Mouse (Mus musculus) E14TG2a.4 (cell line): ENCODE data around the gene Lrrc45.

Experiments
- H3K27me3 ChIP-seq: 2 replicates; pipeline ENCODE4 v1.6.1; 2014; ENCODE audit warnings: low read length, control low read depth; ENCODE audit not compliant: insufficient read depth
- H3K36me3 ChIP-seq: 2 replicates; pipeline ENCODE4 v1.6.1; 2014; ENCODE audit warnings: low read length, control low read depth; ENCODE audit not compliant: insufficient read depth
- H3K4me1 ChIP-seq: replicated peaks from 2 replicates; pipeline ENCODE4 v1.6.1; 2014; ENCODE audit warnings: low read depth, low read length, control low read depth
- H3K4me3 ChIP-seq: replicated peaks from 2 replicates; pipeline ENCODE4 v1.5.1; 2014; ENCODE audit warnings: mild to moderate bottlenecking, low read length
- H3K9me3 ChIP-seq: 2 replicates; pipeline ENCODE4 v1.6.1; 2014; ENCODE audit warnings: low read length, control low read depth
- CTCF ChIP-seq: conservative IDR thresholded peaks from 2 replicates; pipeline ENCODE4 v1.5.1; 2014; ENCODE audit warnings: low read length
- NANOG ChIP-seq: IDR thresholded peaks from 2 replicates; pipeline ENCODE4 v1.6.1; 2014; ENCODE audit warnings: borderline replicate concordance, low read length, mixed read lengths
- POU5F1 ChIP-seq: IDR thresholded peaks from 2 replicates; pipeline ENCODE4 v1.6.1; 2014; ENCODE audit warnings: low read length, borderline replicate concordance

Lrrc45 gene

GRCm38 (mm10) chr11:120720450-120720849 lies 6.7 kb downstream of the Lrrc45 start:
- H3K27me3 ChIP-seq = peaks cover 40% of the 10 kb centered on the region
- TF ChIP-seq CTCF (peak; percentile 87), POU5F1 (no peak)
- peak overlapping the region; percentile 85 for H3K4me3 ChIP-seq
- H3K9me3 ChIP-seq = no peaks in the 10 kb centered on the region
- H3K4me1 ChIP-seq = peaks cover 32% of the 10 kb centered on the region
- peaks cover 57% of the 10 kb centered on the region for H3K36me3 ChIP-seq

- no peak for TF ChIP-seq CTCF
- no peak for TF ChIP-seq NANOG
- no peak for TF ChIP-seq POU5F1
- Histone ChIP-seq H3K27me3 (peaks cover 45% of the 10 kb centered on the region), H3K4me3 (peak within 1 kb of the TSS; percentile 85), H3K36me3 (peaks cover 57% of the 10 kb centered on the region), H3K4me1 (peaks cover 40% of the 10 kb centered on the region), H3K9me3 (no peaks in the 10 kb centered on the region)
Observed at GRCm38 (mm10) chr11:120721124-120722066, 7.7 kb downstream of the Lrrc45 start, which contains the start of gene Rac3. Rac3 (plus strand) TSS chr11:120721470.

GRCm38 (mm10) chr11:120722067-120722630 lies 8.4 kb downstream of the Lrrc45 start:
- Histone ChIP-seq H3K4me1 (peaks cover 42% of the 10 kb centered on the region), H3K27me3 (peaks cover 46% of the 10 kb centered on the region), H3K4me3 (peak overlapping the region; percentile 85), H3K36me3 (peaks cover 50% of the 10 kb centered on the region), H3K9me3 (no peaks in the 10 kb centered on the region)
- TF ChIP-seq NANOG (no peak), CTCF (no peak), POU5F1 (no peak)

GRCm38 (mm10) chr11:120722761-120723382 lies 9.1 kb downstream of the Lrrc45 start:
- no peaks in the 10 kb centered on the region for H3K9me3 ChIP-seq
- peaks cover 49% of the 10 kb centered on the region for H3K27me3 ChIP-seq
- peaks cover 45% of the 10 kb centered on the region for H3K4me1 ChIP-seq
- TF ChIP-seq CTCF (no peak), NANOG (no peak), POU5F1 (no peak)
- peak overlapping the region; percentile 85; the same call in 1 of the 2 replicates for H3K4me3 ChIP-seq
- H3K36me3 ChIP-seq = peaks cover 43% of the 10 kb centered on the region

- TF ChIP-seq CTCF (no peak), POU5F1 (no peak), NANOG (no peak)
- H3K36me3 ChIP-seq = peaks cover 36% of the 10 kb centered on the region
- H3K4me3 ChIP-seq = no peak overlapping the region
- H3K9me3 ChIP-seq = no peaks in the 10 kb centered on the region
- H3K4me1 ChIP-seq = peaks cover 51% of the 10 kb centered on the region
- H3K27me3 ChIP-seq = peaks cover 54% of the 10 kb centered on the region
Observed at GRCm38 (mm10) chr11:120723509-120723908, 9.8 kb downstream of the Lrrc45 start.

- Histone ChIP-seq H3K4me1 (peaks cover 62% of the 10 kb centered on the region), H3K4me3 (peak overlapping the region; percentile 89), H3K27me3 (peaks cover 64% of the 10 kb centered on the region), H3K36me3 (peaks cover 20% of the 10 kb centered on the region), H3K9me3 (no peaks in the 10 kb centered on the region)
- TF ChIP-seq NANOG (no peak), CTCF (no peak), POU5F1 (no peak)
Observed at GRCm38 (mm10) chr11:120726243-120727168, 12.8 kb downstream of the Lrrc45 start.

- peak within 1 kb of the TSS; percentile 89 for H3K4me3 ChIP-seq
- TF ChIP-seq POU5F1 = no peak
- no peak for TF ChIP-seq NANOG
- TF ChIP-seq CTCF = no peak
- H3K36me3 ChIP-seq = peaks cover 20% of the 10 kb centered on the region
- H3K27me3 ChIP-seq = peaks cover 61% of the 10 kb centered on the region
- peaks cover 59% of the 10 kb centered on the region for H3K4me1 ChIP-seq
- H3K9me3 ChIP-seq = no peaks in the 10 kb centered on the region
Observed at GRCm38 (mm10) chr11:120727169-120727527, 13.4 kb downstream of the Lrrc45 start, which contains the start of gene Dcxr. Dcxr (minus strand) TSS chr11:120727281.

- peaks cover 20% of the 10 kb centered on the region for H3K36me3 ChIP-seq
- no peaks in the 10 kb centered on the region for H3K9me3 ChIP-seq
- peaks cover 57% of the 10 kb centered on the region for H3K27me3 ChIP-seq
- peaks cover 57% of the 10 kb centered on the region for H3K4me1 ChIP-seq
- TF ChIP-seq CTCF (no peak), NANOG (no peak), POU5F1 (no peak)
- no peak overlapping the region for H3K4me3 ChIP-seq
Observed at GRCm38 (mm10) chr11:120727564-120727963, 13.8 kb downstream of the Lrrc45 start.
